Mouse (Mus musculus) neutrophil, adult 5-6 weeks (primary cell): Measurements from ENCODE around the gene Epn1. TPM values are rescaled to one million over a fixed set of nuclear protein-coding genes. Genes with fewer than 3 reads are reported as not detected.

ENCODE experiments used
- ATAC-seq: fragments of 151-379, 151-347 bp; 2 replicates; pipeline ENCODE4 v1.8.0; 2017; ENCODE audit warnings: mild to moderate bottlenecking, moderate TSS enrichment; ENCODE audit not compliant: insufficient number of reproducible peaks, poor library complexity, low FRiP score, severe bottlenecking; ENCODE audit errors: extremely low read depth
- total RNA-seq: library from RNA; stranded (forward); fragments of 200-1000 nt; gene quantifications from 2 replicates; pipeline ENCODE4 v1.2.3, GENCODE M21; 2017

Gene Epn1
- 118 and 130 TPM in 2 replicates for total RNA-seq

- peak; percentile 93 for ATAC-seq
Measured at GRCm38 (mm10) chr7:5080010-5080751, at the start of gene Epn1. TSS of gene Epn1 (plus strand) at chr7:5080235.

GRCm38 (mm10) chr7:5030554-5031275, 49.3 kb upstream of the Epn1 start:
- no peak for ATAC-seq

GRCm38 (mm10) chr7:5031496-5031895, 48.5 kb upstream of the Epn1 start:
- ATAC-seq, result no peak

GRCm38 (mm10) chr7:5033818-5034217, 46.2 kb upstream of the Epn1 start, which contains the start of gene 4632433K11Rik:
TSS of gene 4632433K11Rik (plus strand) at chr7:5034118.
- ATAC-seq, result no peak

GRCm38 (mm10) chr7:5035628-5036027, 44.4 kb upstream of the Epn1 start:
- no peak for ATAC-seq

- ATAC-seq, result no peak
Measured at GRCm38 (mm10) chr7:5036136-5036535, 43.9 kb upstream of the Epn1 start.

GRCm38 (mm10) chr7:5037026-5037425, 43.0 kb upstream of the Epn1 start:
- ATAC-seq, result no peak

- ATAC-seq, result no peak
Measured at GRCm38 (mm10) chr7:5037467-5037866, 42.6 kb upstream of the Epn1 start.

- peak; percentile 82 for ATAC-seq
Measured at GRCm38 (mm10) chr7:5038109-5038732, 41.8 kb upstream of the Epn1 start, which contains the start of gene Zfp784. TSS of gene Zfp784 (minus strand) at chr7:5038446.

- no peak for ATAC-seq
Measured at GRCm38 (mm10) chr7:5038940-5039339, 41.1 kb upstream of the Epn1 start.

- ATAC-seq, result no peak
Measured at GRCm38 (mm10) chr7:5044981-5045380, 35.1 kb upstream of the Epn1 start.

- ATAC-seq, result peak; percentile 31; the same call in 1 of the 2 replicates
Measured at GRCm38 (mm10) chr7:5046112-5046511, 33.9 kb upstream of the Epn1 start.

- peak; percentile 55 for ATAC-seq
Measured at GRCm38 (mm10) chr7:5047313-5047712, 32.7 kb upstream of the Epn1 start.

- peak; percentile 20 for ATAC-seq
Measured at GRCm38 (mm10) chr7:5051193-5052192, 28.5 kb upstream of the Epn1 start, which contains the start of gene Zfp580. TSS of gene Zfp580 (plus strand) at chr7:5051538.

- no peak for ATAC-seq
Measured at GRCm38 (mm10) chr7:5052438-5052837, 27.6 kb upstream of the Epn1 start.

GRCm38 (mm10) chr7:5052931-5053343, 27.1 kb upstream of the Epn1 start:
- no peak for ATAC-seq

- ATAC-seq, result no peak
Measured at GRCm38 (mm10) chr7:5053456-5054179, 26.4 kb upstream of the Epn1 start.
